Mouse (Mus musculus) cortical plate, adult 2 months (tissue): ENCODE measurements around the gene Rnase2a.

Source experiments
- CTCF ChIP-seq: fragments of 200-500 bp; IDR thresholded peaks from 2 replicates; pipeline ENCODE4 v1.5.1; 2011; ENCODE audit warnings: mild to moderate bottlenecking, control low read depth, low read length; ENCODE audit not compliant: insufficient read depth; ENCODE audit errors: extremely low read depth
- POLR2A ChIP-seq: fragments of 200-500 bp; IDR thresholded peaks from 2 replicates; pipeline ENCODE4 v1.6.1; 2011; ENCODE audit warnings: mild to moderate bottlenecking, low read length, control low read depth; ENCODE audit not compliant: insufficient read depth; ENCODE audit errors: extremely low read depth

DNA sequence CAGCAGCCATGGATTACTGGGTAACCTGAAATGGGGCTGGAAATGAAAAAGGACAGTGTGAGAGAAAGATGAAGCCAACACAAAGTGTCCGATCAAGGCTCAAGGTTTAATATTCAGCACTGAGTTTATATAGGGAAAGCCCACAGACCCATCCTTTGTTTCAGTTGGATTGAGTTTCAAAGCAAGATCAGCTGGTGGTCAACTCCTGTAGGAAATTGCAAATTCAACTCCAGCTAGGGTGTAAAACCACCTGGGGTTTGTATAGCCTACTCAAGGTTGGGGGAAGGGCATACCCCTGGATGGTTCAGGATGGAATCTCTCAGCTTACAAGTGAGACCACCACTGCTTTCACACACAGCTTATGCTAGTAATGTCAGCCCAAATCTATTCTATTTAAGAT is 8.2 kb downstream of the Rnase2a start:
- TF ChIP-seq CTCF, result no peak
- TF ChIP-seq POLR2A, result no peak
